Mouse (Mus musculus): ENCODE measurements at regions not wholly inside any gene's neighbourhood (a gene's known extent, or its start where the extent isn't known, plus 50 kb on each side); places are given as distances from the start of the nearest gene placed in this dataset.

DNA sequence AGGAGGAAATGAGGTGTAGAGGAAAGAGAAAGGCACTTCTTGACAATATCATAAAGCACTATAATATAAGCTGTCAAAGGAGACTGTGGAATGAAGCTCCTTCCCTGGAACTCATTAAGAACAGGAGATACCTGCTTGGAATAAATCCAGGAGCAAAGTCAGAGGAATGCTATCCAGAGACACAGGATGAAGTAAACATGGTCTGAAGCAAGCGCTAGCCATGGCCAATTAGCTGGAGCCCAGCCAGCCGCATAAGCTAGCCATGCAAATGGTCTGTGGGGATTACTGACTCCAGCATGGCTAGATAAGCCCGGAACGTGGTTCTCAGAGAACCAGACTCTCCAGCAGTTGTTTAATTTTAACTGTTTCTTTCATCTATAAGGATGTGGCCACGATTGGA, 54.9 kb upstream of the Gpc3 start:
- no peak for DNase-seq

DNA sequence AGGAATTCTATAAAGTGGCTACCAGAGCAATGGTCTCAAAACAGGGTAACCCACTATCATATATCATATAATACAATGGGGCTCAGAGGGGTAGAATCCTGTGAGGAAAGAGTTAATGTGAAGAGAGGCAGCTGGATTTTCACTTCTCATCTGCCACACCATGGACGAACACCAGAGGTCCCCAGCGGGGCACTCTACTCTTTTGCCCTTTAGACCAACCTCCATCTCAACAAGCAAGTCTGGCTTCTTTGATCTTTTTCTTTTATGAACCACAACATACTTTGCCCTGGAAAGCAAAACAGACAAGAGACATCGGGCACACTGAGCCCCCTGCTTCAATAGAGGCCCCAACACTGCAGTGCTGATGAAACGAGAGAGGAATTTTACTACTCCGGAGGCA, 65.3 kb upstream of the Gpc3 start:
- peak; percentile 0 for DNase-seq

DNA sequence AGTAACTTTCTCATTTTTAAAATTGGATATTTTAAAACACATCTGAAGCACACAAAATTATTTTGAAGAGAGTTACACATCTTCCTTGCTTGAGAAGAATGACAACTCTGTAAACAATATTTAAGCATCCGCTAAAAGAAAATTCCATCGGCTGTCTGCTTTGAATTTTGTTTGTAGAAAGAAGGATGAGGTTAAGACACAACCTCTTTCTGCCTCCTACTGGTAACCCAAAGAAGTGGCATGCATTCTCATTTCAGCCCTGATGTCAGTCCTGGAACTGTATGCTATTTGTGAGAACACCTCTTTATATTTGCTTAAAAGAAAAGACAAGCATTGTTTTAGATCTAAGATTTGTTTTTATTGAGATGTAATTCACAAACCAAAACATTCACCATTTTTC, 80.6 kb upstream of the Gpc3 start:
- no peak for DNase-seq

DNA sequence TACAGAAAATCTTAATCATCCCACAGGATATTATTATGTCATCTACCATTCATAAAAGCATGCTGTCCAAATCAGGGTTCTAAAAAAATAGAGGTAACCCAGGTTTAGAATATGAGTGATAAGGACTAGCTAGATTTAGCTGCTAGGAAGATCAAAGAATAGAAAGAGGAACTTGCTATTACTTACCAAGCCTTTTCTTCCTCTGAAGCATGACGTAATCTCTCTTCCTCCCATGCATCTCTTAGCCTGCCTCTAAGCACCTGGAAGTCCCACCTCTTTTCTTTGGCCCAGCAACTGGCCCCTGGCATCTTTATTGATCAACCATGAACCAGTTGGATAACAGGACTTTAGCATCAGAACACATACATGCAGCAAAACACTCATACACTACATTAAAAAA, 85.9 kb upstream of the Gpc3 start:
- DNase-seq = no peak

DNA sequence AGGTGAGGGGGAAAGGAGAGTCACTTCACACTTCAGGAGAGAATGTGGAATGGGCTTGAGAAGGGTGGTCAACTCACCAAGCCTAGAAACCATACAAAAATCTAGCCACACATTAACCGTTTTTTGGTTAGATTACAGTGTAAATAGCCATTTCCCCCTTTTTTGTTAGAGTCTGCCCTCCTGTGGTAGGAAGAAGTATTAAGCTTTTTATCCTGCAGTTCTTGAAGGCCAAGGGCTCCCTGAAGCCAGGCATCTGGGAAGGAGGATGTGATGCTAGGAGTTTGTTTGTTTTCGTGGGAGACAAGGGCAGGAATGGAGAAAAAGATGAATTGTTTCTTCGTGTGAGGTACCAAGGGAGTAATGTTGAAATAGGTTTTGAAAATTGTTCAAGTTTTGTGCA, 73.5 kb upstream of the Ccdc160 start:
- DNase-seq = peak; percentile 0

DNA sequence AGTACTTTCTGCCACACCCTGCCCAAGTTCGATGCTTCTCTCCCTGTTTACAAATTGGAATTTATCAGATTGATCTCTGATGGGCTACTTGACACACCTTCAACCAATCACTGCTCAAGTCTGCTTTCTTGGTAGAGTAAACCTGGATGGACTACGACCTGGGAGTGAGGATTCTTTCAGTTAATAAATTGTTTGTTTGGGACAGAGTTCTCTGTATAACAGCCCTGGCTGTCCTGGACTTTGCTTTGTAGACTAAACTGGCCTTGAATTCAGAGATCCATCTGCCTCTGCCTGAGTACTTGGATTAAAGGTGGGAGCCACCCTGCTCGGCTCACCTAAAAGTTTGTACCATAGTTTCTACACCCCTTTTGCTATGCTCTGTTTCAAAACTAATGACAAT, 52.9 kb upstream of the Ccdc160 start:
- DNase-seq = no peak

Measured in right cerebral cortex, adult 18-20 months (tissue).